Mouse (Mus musculus) lung, adult 2 months (tissue): Measurements from ENCODE around the gene Ambra1. TPM values are rescaled to one million over a fixed set of nuclear protein-coding genes. Genes with fewer than 3 reads are reported as not detected.
A peak's percentile ranks its signal among the peaks of the same experiment; 100 is the strongest.

Experiments used
- DNase-seq: peaks from one replicate; pipeline ENCODE4 v3.0.0; 2022
- H3K4me1 ChIP-seq: fragments of 200-500 bp; 2 replicates; pipeline ENCODE4 v1.6.1; 2011; ENCODE audit warnings: low read length; ENCODE audit not compliant: control insufficient read depth, insufficient read depth
- H3K4me3 ChIP-seq: fragments of 200-500 bp; replicated peaks from 2 replicates; pipeline ENCODE3; 2011; ENCODE audit warnings: low read depth, mild to moderate bottlenecking, control low read depth, low read length; ENCODE audit errors: extremely low read depth
- CTCF ChIP-seq: fragments of 200-500 bp; IDR thresholded peaks from 2 replicates; pipeline ENCODE4 v1.5.1; 2011; ENCODE audit warnings: mild to moderate bottlenecking, low read length, control low read depth; ENCODE audit not compliant: insufficient read depth
- POLR2A ChIP-seq: fragments of 200-500 bp; IDR thresholded peaks from 2 replicates; pipeline ENCODE4 v1.6.1; 2011; ENCODE audit warnings: low read depth, mild to moderate bottlenecking, control low read depth, low read length, borderline replicate concordance; ENCODE audit errors: extremely low read depth
- WGBS: fragments of 180-500 bp; shearing (Covaris S2); methylation state at CpG from one replicate; pipeline ENCODE4 v1.1.7; 2018; 5-methylcytosine and 5-hydroxymethylcytosine counted together
- polyA plus RNA-seq: library from polyadenylated mRNA; depleted of rRNA; stranded (reverse); fragments of >200 nt; gene quantifications from 2 replicates; pipeline ENCODE4 v1.2.3, GENCODE M21; 2012

The Ambra1 gene
- polyA plus RNA-seq, 1 experiment, result 20.0 TPM

- 15% methylated on average over 12 of the region's 12 CpGs for WGBS
Measured at GRCm38 (mm10) chr2:91929936-91930335, 200.0 kb downstream of the Ambra1 start.

GRCm38 (mm10) chr2:91930761-91931291, 200.9 kb downstream of the Ambra1 start:
- H3K4me3 ChIP-seq, result no peak overlapping the region
- peaks cover 11% of the 10 kb centered on the region for H3K4me1 ChIP-seq
- no peak for TF ChIP-seq CTCF
- no peak for TF ChIP-seq POLR2A
- WGBS, result 39% methylated on average over 23 of the region's 23 CpGs
- no peak for DNase-seq

More at GRCm38 (mm10) chr2:91929936-91930335, 200.0 kb downstream of the Ambra1 start:
- TF ChIP-seq CTCF, result peak; percentile 76
- no peak for TF ChIP-seq POLR2A
- no peak overlapping the region for H3K4me3 ChIP-seq
- peaks cover 11% of the 10 kb centered on the region for H3K4me1 ChIP-seq
- DNase-seq, result no peak

GRCm38 (mm10) chr2:91931328-91932159, 201.6 kb downstream of the Ambra1 start:
- no peak for DNase-seq
- WGBS, result 27% methylated on average over 46 of the region's 50 CpGs
- Histone ChIP-seq H3K4me3 (peak overlapping the region; percentile 30), H3K4me1 (peaks cover 11% of the 10 kb centered on the region)
- TF ChIP-seq POLR2A (no peak), CTCF (no peak)

- 23% methylated on average over 16 of the region's 16 CpGs for WGBS
- no peak for DNase-seq
Measured at GRCm38 (mm10) chr2:91932160-91932711, 202.3 kb downstream of the Ambra1 start, which contains the start of gene Mdk. Gene Mdk, minus strand, starts transcription at chr2:91932297.

GRCm38 (mm10) chr2:91932737-91933350, 202.9 kb downstream of the Ambra1 start:
- TF ChIP-seq POLR2A (no peak), CTCF (no peak)
- WGBS, result 35% methylated on average over 6 of the region's 6 CpGs
- Histone ChIP-seq H3K4me1 (peaks cover 11% of the 10 kb centered on the region), H3K4me3 (no peak overlapping the region)
- no peak for DNase-seq

More at GRCm38 (mm10) chr2:91932160-91932711, 202.3 kb downstream of the Ambra1 start, which contains the start of gene Mdk:
- Histone ChIP-seq H3K4me3 (peak within 1 kb of the TSS; percentile 30), H3K4me1 (peaks cover 11% of the 10 kb centered on the region)
- TF ChIP-seq POLR2A, result no peak

- 79% methylated on average over 9 of the region's 9 CpGs for WGBS
- no peak for DNase-seq
- H3K4me3 ChIP-seq, result no peak overlapping the region
- peaks cover 8% of the 10 kb centered on the region for H3K4me1 ChIP-seq
- no peak for TF ChIP-seq POLR2A
- no peak for TF ChIP-seq CTCF
Measured at GRCm38 (mm10) chr2:91933471-91933870, 203.5 kb downstream of the Ambra1 start.

GRCm38 (mm10) chr2:91934016-91934415, 204.1 kb downstream of the Ambra1 start:
- TF ChIP-seq CTCF (no peak), POLR2A (no peak)
- H3K4me3 ChIP-seq, result no peak overlapping the region
- DNase-seq, result no peak
- peaks cover 8% of the 10 kb centered on the region for H3K4me1 ChIP-seq
- 45% methylated on average over 8 of the region's 8 CpGs for WGBS

GRCm38 (mm10) chr2:91934826-91935525, 205.0 kb downstream of the Ambra1 start:
- Histone ChIP-seq H3K4me3 (no peak overlapping the region), H3K4me1 (peaks cover 8% of the 10 kb centered on the region)
- WGBS, result 81% methylated on average over 9 of the region's 9 CpGs
- TF ChIP-seq POLR2A, result no peak
- no peak for DNase-seq

- peaks cover under 1% of the 10 kb centered on the region; the same call in 1 of the 2 replicates for H3K4me1 ChIP-seq
- no peak for DNase-seq
- TF ChIP-seq POLR2A (no peak), CTCF (no peak)
- H3K4me3 ChIP-seq, result no peak overlapping the region
- 92% methylated on average over 7 of the region's 7 CpGs for WGBS
Measured at GRCm38 (mm10) chr2:91936154-91936553, 206.2 kb downstream of the Ambra1 start.
